8 mouse cellular contexts compared by ENCODE assay signal in genomic region chr11:75531469-75532242, GRCm38 (mm10). TPM values are rescaled to one million over a fixed set of nuclear protein-coding genes. Genes with fewer than 3 reads are reported as not detected.
A peak's percentile ranks its signal among the peaks of the same experiment; 100 is the strongest.
DNase-seq lines count a peak whose midpoint lies in the region; ATAC-seq and TF ChIP-seq lines count a peak whose summit lies in the region.

Slc43a2 (plus strand) TSS chr11:75531694.

- peak within 1 kb of the TSS; percentile 81 for H3K4me3 ChIP-seq in forebrain, embryonic 10.5 days
- peak within 1 kb of the TSS; percentile 59 for H3K4me3 ChIP-seq in heart, embryonic 15.5 days
- H3K4me3 ChIP-seq in liver, embryonic 14.5 days (ENCODE audit: insufficient read depth in 1 of 2, low read depth in 2 of 2, low read length in 2 of 2): peak within 1 kb of the TSS; percentile 80
- peak within 1 kb of the TSS; percentile 80 for H3K4me3 ChIP-seq in neural tube, embryonic 11.5 days (ENCODE audit: low read depth, low read length)
- peak within 1 kb of the TSS; percentile 60 for H3K4me3 ChIP-seq in stomach, postnatal 0 days (ENCODE audit: low read depth, low read length)

- no peaks in the 10 kb centered on the region for H3K36me3 ChIP-seq in forebrain, embryonic 10.5 days (replicated peaks)
- H3K36me3 ChIP-seq in heart, embryonic 15.5 days: no peaks in the 10 kb centered on the region
- H3K36me3 ChIP-seq in liver, embryonic 14.5 days (replicated peaks; ENCODE audit: control insufficient read depth, insufficient read depth, low read depth): no peaks in the 10 kb centered on the region
- no peaks in the 10 kb centered on the region for H3K36me3 ChIP-seq in neural tube, embryonic 11.5 days (ENCODE audit: control insufficient read depth, insufficient read depth, low read length)
- H3K36me3 ChIP-seq in stomach, postnatal 0 days (ENCODE audit: control insufficient read depth, insufficient read depth, low read length): no peaks in the 10 kb centered on the region

- peak; percentile 76 for ATAC-seq in CD4-positive, CD25-positive, alpha-beta regulatory T cell, adult 4 months
- peak; percentile 85 for ATAC-seq in heart, embryonic 15.5 days (replicated peaks; ENCODE audit: insufficient number of reproducible peaks, insufficient read depth, low FRiP score, low read depth)
- ATAC-seq in liver, embryonic 14.5 days (ENCODE audit: insufficient read depth): peak; percentile 88
- peak; percentile 94 for ATAC-seq in neural tube, embryonic 11.5 days (ENCODE audit: insufficient read depth, low FRiP score, low TSS enrichment)
- peak; percentile 88 for ATAC-seq in stomach, postnatal 0 days (ENCODE audit: low FRiP score, low TSS enrichment)

- peaks cover 40% of the 10 kb centered on the region for H3K4me1 ChIP-seq in forebrain, embryonic 10.5 days
- peaks cover 16% of the 10 kb centered on the region for H3K4me1 ChIP-seq in heart, embryonic 15.5 days (replicated peaks)
- H3K4me1 ChIP-seq in liver, embryonic 14.5 days (replicated peaks; ENCODE audit: control insufficient read depth in 2 of 2, insufficient read depth in 2 of 2, low read length in 1 of 2): peaks cover 5 to 14% of the 10 kb centered on the region in 2 experiments
- peaks cover 9% of the 10 kb centered on the region; the same call in 1 of the 2 replicates for H3K4me1 ChIP-seq in neural tube, embryonic 11.5 days (ENCODE audit: control insufficient read depth, insufficient read depth, low read length)
- H3K4me1 ChIP-seq in stomach, postnatal 0 days (replicated peaks; ENCODE audit: control insufficient read depth, insufficient read depth): peaks cover 7% of the 10 kb centered on the region

- H3K27me3 ChIP-seq in forebrain, embryonic 10.5 days (ENCODE audit: poor library complexity, severe bottlenecking): peaks cover 14% of the 10 kb centered on the region
- H3K27me3 ChIP-seq in heart, embryonic 15.5 days: no peaks in the 10 kb centered on the region
- H3K27me3 ChIP-seq in liver, embryonic 14.5 days (ENCODE audit: control insufficient read depth, insufficient read depth, low read length): peaks cover 2% of the 10 kb centered on the region; the same call in 1 of the 2 replicates
- no peaks in the 10 kb centered on the region for H3K27me3 ChIP-seq in neural tube, embryonic 11.5 days (ENCODE audit: control insufficient read depth, insufficient read depth, low read length)
- H3K27me3 ChIP-seq in stomach, postnatal 0 days (ENCODE audit: control insufficient read depth, insufficient read depth, low read length): no peaks in the 10 kb centered on the region

- H3K4me2 ChIP-seq in heart, embryonic 15.5 days: peak within 1 kb of the TSS; percentile 93
- peak within 1 kb of the TSS; percentile 97 for H3K4me2 ChIP-seq in liver, embryonic 14.5 days (ENCODE audit: low read depth)
- peak within 1 kb of the TSS; percentile 100 for H3K4me2 ChIP-seq in neural tube, embryonic 11.5 days (ENCODE audit: low read depth)
- peak within 1 kb of the TSS; percentile 96 for H3K4me2 ChIP-seq in stomach, postnatal 0 days (replicated peaks; ENCODE audit: low read depth)

- DNase-seq in c-Kit-negative CD71-positive TER-119-positive erythroid progenitor cells, embryonic 14.5 days (ENCODE audit: low read depth, low spot score): peak; percentile 84
- DNase-seq in forebrain, embryonic 10.5 days (ENCODE audit: extremely low spot score, low spot score): peak; percentile 96
- peak; percentile 98 to 99 for DNase-seq in kidney, postnatal 25 days
- peak; percentile 85 to 90 (median 86) for DNase-seq in liver, embryonic 14.5 days (ENCODE audit: low read depth in 3 of 3, low spot score in 3 of 3)
- DNase-seq in neural tube, embryonic 11.5 days (ENCODE audit: low spot score): peak; percentile 98
- DNase-seq in stomach, postnatal 0 days (ENCODE audit: low spot score): peak; percentile 93

- under 1% methylated on average over 62 of the region's 62 CpGs for WGBS in forebrain, embryonic 10.5 days
- WGBS in heart, embryonic 15.5 days: under 1% methylated on average over 62 of the region's 62 CpGs
- under 1% methylated on average over 62 of the region's 62 CpGs for WGBS in liver, embryonic 14.5 days (ENCODE audit: insufficient replicate concordance)
- under 1% methylated on average over 62 of the region's 62 CpGs for WGBS in neural tube, embryonic 11.5 days
- WGBS in stomach, postnatal 0 days: under 1% methylated on average over 62 of the region's 62 CpGs

- peak within 1 kb of the TSS; percentile 58 for H3K9ac ChIP-seq in heart, embryonic 15.5 days
- peak within 1 kb of the TSS; percentile 92 for H3K9ac ChIP-seq in liver, embryonic 14.5 days (replicated peaks)
- H3K9ac ChIP-seq in neural tube, embryonic 11.5 days (ENCODE audit: low read length): peak within 1 kb of the TSS; percentile 97
- H3K9ac ChIP-seq in stomach, postnatal 0 days (ENCODE audit: low read length): peak within 1 kb of the TSS; percentile 80

- H3K9me3 ChIP-seq in forebrain, embryonic 10.5 days: no peaks in the 10 kb centered on the region
- H3K9me3 ChIP-seq in heart, embryonic 15.5 days (replicated peaks): no peaks in the 10 kb centered on the region
- no peaks in the 10 kb centered on the region for H3K9me3 ChIP-seq in liver, embryonic 14.5 days (ENCODE audit: control insufficient read depth, low read length)
- H3K9me3 ChIP-seq in neural tube, embryonic 11.5 days (ENCODE audit: control insufficient read depth, low read length): no peaks in the 10 kb centered on the region
- H3K9me3 ChIP-seq in stomach, postnatal 0 days (ENCODE audit: control insufficient read depth, low read length): no peaks in the 10 kb centered on the region

- TF ChIP-seq EP300 in liver, embryonic 14.5 days (IDR thresholded peaks at IDR 0.05; ENCODE audit: low read depth): peak; percentile 16; the same call in 1 of the 2 replicates
- peak; percentile 60 for TF ChIP-seq EP300 in stomach, postnatal 0 days (optimal IDR thresholded peaks at IDR 0.05)

- no peak for TF ChIP-seq CTCF in liver, embryonic 14.5 days (IDR thresholded peaks at IDR 0.05; ENCODE audit: low read depth)
- no peak for TF ChIP-seq CTCF in stomach, postnatal 0 days (IDR thresholded peaks at IDR 0.05; ENCODE audit: low read depth)

- H3K27ac ChIP-seq in forebrain, embryonic 10.5 days: peak within 1 kb of the TSS; percentile 95
- H3K27ac ChIP-seq in heart, embryonic 15.5 days: peak within 1 kb of the TSS; percentile 73
- H3K27ac ChIP-seq in liver, embryonic 14.5 days: peak within 1 kb of the TSS; percentile 44
- H3K27ac ChIP-seq in neural tube, embryonic 11.5 days (ENCODE audit: low read depth, low read length): peak within 1 kb of the TSS; percentile 92
- peak within 1 kb of the TSS; percentile 91 for H3K27ac ChIP-seq in stomach, postnatal 0 days (replicated peaks)

RNA-seq across cellular contexts. Expression of gene Slc43a2, which starts in this region (rescaled TPM):
- 10 to 100 TPM; 17.3 to 27.2 TPM for polyA plus RNA-seq in CD4-positive, CD25-positive, alpha-beta regulatory T cell, adult 4 months (2017; shearing (Covaris generic))
- 5.5 and 6.1 TPM in 2 replicates for polyA plus RNA-seq in forebrain, embryonic 10.5 days (2016; fragmentation: Nextera tagmentation; extraction: Ambion mirVana)
- polyA plus RNA-seq in heart, embryonic 15.5 days (2015; fragmentation: Nextera tagmentation; extraction: Ambion mirVana): 2.6 and 5.1 TPM in 2 replicates
- 2.7 and 3.0 TPM in 2 replicates for polyA plus RNA-seq in liver, embryonic 14.5 days (2012; rRNA removed)
- polyA plus RNA-seq in liver, embryonic 14.5 days (2014; fragmentation: Nextera tagmentation; extraction: Ambion mirVana): 2.4 and 2.8 TPM in 2 replicates
- 5.6 and 6.6 TPM in 2 replicates for polyA plus RNA-seq in neural tube, embryonic 11.5 days (2014; fragmentation: Nextera tagmentation; extraction: Ambion mirVana)
- 5.7 and 6.4 TPM in 2 replicates for polyA plus RNA-seq in stomach, postnatal 0 days (2015; fragmentation: Nextera tagmentation; extraction: Ambion mirVana)

Comparison
In these comparisons a context has a peak if more than half of its experiments do, and no peak if none do; other contexts are left out.
1. Peak in every context shown above with its lines: DNase-seq, ATAC-seq, H3K4me3 ChIP-seq and H3K27ac ChIP-seq.
2. H3K27ac ChIP-seq: peak in every context shown above with its lines; median percentile 95 in forebrain, embryonic 10.5 days; 92 in neural tube, embryonic 11.5 days; 91 in stomach, postnatal 0 days; 73 in heart, embryonic 15.5 days; 44 in liver, embryonic 14.5 days.